Mouse (Mus musculus): ENCODE data around the gene Ell.

DNA sequence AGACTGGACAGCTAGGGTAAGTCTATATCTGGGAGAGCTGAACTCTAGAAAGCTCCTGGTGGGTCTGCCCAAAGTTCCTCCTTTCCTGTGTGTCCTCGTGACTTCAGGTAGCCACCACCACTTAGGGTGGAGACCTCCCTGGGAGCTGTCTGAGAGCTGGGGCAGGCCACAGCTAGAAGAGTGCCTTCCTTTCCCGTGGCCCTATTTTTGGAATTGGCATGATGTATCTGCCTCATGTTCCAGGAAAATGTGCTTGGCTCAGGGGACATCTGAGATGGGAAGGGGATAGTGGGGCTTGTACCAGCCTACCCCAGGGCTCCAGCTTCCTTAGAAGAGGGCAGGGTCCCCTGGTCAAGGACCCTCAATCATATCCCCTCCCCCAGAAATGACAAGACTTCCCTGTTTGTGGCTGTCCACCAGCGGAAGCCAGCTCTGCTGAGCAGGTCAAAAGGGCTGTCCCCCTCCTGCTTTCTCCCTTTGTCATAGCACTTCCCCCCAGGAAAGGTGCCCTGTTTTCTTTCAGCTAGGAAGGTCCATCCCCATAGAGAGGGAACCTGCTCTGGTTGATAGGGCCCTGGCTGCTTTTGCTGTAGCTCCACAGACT lies 12.4 kb downstream of the Ell start:
- TF ChIP-seq POLR2A (IDR thresholded peaks at IDR 0.05; ENCODE audit: insufficient read depth, low read length) (no peak), CTCF (IDR thresholded peaks at IDR 0.05; ENCODE audit: low read depth, low read length) (no peak)
